Mouse (Mus musculus): ENCODE measurements around the gene Maco1.

GRCm38 (mm10) chr4:134861884-134862283, 8.7 kb upstream of the Maco1 start:
- TF ChIP-seq POLR2A (IDR thresholded peaks at IDR 0.05; ENCODE audit: insufficient read depth, low read depth, low read length): no peak
- no peak for TF ChIP-seq CTCF (IDR thresholded peaks at IDR 0.05; ENCODE audit: insufficient read depth, low read depth, low read length)

All from olfactory bulb, adult 2 months (tissue).